Mouse (Mus musculus) granulocyte monocyte progenitor cell, adult 5-6 weeks (primary cell): ENCODE measurements at regions not wholly inside any gene's neighbourhood (a gene's known extent, or its start where the extent isn't known, plus 50 kb on each side); places are given as distances from the start of the nearest gene placed in this dataset.

Experiments
- ATAC-seq: replicated peaks from 2 replicates; pipeline ENCODE4 v1.8.0; 2016; ENCODE audit warnings: mild to moderate bottlenecking, moderate TSS enrichment, inconsistent platforms; ENCODE audit not compliant: poor library complexity, severe bottlenecking

DNA sequence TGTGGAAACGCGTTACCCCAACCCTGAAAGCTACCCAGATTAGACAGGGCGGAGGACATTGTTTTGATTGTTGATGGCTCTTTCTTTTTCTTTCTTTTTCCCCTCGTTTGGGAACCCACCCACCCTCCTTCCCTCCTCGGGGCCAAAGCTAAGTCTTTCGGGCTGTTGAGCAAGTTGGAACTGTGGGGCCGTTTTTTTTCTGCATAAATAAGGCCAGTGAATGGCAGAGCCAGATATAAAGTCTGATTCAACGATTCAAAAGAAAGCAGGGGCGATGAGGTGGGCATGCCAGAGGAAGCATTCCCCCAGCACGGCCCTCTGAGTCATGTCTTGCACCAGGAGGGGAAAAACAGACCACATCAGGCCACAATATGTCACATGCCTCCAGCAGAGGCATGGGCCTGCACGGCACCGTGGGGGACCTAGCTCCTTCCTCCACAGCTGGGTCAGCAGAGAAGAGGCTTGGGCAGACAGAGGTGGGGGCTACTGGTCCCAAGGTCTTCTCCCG is 80.2 kb upstream of the Zmiz1 start:
- peak; percentile 78 for ATAC-seq

DNA sequence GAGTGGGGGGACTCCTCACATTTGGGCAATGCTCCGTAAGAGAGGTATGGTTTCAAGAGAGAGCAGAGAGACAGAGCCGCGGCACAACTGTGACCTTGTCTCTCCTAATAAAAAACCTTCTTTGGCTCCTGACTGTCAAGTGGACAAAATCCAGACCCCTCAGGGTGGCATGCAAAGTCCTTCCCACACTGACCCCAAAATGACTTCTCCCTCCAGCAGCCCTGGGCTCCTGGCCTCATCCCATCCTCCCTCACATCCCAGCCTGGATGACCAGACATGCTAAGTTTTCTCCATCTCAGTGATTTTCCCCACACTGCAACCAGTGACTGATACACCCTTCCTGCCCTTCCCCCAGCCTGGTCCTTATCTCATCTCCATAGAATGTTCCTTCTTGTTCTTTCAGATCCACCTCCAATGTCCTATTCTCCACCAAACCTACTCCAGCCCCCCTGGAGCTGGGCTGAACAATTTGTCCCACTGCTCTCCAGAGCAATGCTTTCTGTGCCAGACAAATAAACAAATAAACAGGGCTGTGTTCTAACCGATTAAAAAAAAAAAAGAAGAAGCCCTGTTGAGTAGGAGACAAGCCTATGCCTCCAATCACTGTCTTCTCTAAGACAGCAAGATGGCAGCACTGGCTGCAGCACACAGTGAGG is 75.7 kb upstream of the Zmiz1 start:
- ATAC-seq: no peak

- ATAC-seq: no peak
Measured at GRCm38 (mm10) chr14:25385644-25386043, 73.3 kb upstream of the Zmiz1 start.

- ATAC-seq: no peak
Measured at GRCm38 (mm10) chr14:25387780-25388179, 71.2 kb upstream of the Zmiz1 start.

DNA sequence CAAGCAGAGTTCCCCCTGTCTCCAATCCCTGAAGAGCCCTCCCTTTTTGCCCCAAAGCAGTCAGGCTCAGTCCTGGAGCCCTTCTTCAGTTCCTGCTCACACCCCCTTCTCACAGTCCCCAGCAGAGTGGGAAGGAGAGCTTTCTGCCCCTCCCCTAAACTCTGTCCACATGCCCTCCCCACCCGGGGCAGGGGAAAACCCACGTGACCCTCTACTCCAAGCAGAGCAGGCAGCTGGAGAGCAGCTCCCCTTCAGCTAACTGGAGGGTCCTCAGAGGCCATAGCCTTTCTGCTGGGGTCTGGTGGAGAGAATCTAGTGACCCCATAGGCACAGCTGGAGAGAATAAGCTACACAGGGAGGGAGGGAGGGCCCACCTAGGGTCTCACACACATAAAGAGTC is 69.7 kb upstream of the Zmiz1 start:
- ATAC-seq: peak; percentile 21

GRCm38 (mm10) chr14:25392412-25392811 is 66.6 kb upstream of the Zmiz1 start:
- ATAC-seq: 0 out of 2 replicates have a peak, but pooled peaks have one; percentile 21

DNA sequence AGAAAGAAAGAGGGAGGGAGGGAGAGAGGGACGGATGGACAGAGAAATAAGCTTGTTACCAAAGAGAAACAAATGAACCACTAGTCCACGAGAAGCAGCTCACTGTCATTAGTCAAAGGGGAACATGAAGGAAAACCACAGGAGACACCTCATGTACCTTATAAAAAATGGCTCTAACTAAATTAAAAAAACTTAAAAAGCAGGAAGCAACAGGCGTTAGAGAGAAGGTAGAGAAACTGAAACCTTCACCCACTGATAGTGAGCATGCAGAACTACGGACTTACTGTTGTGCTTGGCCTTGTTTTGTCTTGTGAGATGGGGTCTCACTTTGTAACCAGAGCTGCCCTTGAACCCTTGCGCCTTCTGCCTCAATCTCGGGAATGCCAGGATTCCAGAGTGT is 66.0 kb upstream of the Zmiz1 start:
- peak; percentile 34 for ATAC-seq

GRCm38 (mm10) chr14:25394931-25395330 is 64.1 kb upstream of the Zmiz1 start:
- ATAC-seq: no peak

DNA sequence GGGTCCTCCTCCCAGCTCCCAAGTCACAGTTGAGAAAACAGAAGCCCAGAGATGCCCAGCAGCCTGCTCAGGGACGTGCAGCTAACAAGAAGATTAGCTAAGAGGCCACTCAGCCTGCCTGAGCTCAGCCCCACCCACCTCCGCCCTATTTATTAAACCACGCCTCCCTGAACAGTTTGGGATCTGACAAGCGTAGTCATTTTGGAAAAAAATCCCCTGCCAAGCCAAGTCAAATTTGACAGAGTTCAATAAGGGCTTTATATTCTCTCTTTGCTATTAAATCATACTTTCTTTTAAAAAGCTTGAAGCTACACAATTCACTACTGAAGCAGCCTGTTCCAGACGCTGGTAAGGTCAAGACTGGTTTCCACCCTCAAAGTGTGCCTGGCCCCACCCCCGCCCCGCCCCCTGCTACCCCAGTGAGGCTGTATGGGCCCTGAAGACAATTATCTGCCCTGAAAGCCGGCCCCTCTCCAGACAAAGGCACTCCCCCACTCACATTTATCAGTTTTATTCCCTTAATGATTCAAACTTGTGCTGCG is 61.9 kb upstream of the Zmiz1 start:
- peak; percentile 49 for ATAC-seq

DNA sequence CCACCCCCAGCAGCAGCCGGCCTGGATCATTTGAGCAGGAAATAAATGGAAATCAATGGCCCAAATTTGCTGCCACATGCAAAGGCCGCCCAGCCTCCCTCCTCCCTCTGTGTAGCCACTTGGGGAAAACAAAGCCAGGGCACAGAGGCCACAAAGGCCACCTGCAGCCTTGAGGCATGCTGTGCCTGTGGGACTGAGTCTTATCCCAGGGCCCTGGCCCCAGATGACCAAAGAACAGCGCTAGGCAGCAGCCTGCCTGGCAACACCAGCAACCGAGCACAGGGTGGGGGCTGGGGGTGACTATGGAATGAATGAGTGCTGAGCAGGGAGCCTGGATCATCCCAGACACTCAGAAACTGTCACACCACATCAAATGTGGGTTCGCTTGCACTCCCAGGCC is 61.2 kb upstream of the Zmiz1 start:
- ATAC-seq: no peak

- ATAC-seq: no peak
Measured at GRCm38 (mm10) chr14:25398745-25399144, 60.2 kb upstream of the Zmiz1 start.

DNA sequence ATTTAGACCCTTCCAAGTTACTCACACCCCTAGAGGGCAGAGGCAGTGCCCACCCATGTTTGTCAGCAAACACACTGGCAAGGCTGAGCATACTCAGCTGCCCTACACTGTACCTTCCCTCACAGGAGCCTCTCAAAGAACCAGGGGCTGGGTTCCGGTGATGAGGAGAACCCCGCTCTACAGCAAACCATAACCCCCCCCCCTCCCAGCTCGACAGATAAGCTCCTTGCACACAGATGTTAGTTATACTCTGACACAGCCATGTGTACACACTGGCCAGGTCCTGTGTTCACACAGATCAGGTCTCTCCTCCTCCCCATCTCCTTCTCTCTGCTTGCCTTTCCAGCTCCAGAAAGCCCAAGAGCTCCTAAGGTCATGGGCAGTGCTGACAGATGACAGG is 59.7 kb upstream of the Zmiz1 start:
- no peak for ATAC-seq

DNA sequence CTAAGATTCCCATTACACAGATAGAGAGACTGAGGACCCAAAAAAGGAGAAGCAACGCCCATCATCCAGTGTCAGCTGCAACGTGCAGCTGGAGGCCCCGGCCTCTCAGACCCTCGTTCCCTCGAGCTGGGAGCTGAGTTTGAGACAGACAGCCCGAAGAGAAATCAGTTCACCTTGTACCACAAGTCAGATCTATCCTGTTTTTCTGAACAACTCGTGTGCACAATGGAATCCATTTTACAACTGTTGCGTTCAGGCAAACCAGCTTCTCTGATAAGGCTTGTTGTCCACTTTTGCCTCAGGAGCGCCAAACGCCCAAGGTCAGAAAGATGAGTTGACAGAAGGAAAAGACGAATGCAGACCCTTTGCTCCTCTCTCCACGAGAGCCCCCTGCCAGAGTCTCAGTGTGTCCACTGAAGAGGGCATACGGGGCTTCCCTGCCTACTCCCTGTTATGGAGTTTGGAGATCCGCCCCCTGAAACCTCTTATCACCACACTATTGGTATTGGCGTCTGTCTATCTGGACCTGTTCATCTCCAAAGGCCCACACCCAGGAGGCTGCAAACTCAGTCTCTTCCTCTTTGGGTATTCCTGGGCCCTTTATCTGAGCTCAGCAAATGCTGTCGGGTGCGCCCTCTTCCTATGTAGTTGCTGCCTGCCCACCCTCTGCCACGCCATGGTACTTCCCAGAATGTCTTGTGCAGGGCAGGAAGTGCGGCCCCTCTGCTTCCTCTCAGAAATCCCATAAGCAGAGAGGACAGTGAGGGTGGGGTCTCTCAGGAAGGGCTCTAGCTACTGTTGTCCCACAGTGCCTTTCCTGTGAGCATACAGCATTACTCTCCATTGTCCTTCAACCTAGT is 57.7 kb upstream of the Zmiz1 start:
- peak; percentile 50 for ATAC-seq

DNA sequence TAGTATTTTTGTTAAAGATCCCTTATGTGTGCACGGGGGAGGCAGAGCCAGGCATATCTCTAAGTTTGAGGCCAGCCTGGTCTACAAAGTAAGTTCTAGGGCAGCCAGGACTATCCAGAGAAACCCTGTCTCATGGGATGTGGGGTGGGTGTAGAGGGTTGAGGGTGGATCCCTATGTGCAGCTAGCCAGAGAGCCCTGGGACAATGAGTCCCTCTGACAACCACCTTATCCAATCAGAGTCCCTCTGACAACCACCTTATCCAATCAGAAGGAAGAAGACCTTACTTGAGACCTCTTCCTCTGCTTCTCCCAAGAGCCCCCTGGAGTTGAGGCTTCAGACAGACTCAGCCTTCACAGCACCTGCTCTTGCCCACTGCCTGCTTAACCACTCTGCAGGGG is 56.6 kb upstream of the Zmiz1 start:
- ATAC-seq: 0 out of 2 replicates have a peak, but pooled peaks have one; percentile 16

- ATAC-seq: no peak
Measured at GRCm38 (mm10) chr14:25405191-25405590, 53.8 kb upstream of the Zmiz1 start.

DNA sequence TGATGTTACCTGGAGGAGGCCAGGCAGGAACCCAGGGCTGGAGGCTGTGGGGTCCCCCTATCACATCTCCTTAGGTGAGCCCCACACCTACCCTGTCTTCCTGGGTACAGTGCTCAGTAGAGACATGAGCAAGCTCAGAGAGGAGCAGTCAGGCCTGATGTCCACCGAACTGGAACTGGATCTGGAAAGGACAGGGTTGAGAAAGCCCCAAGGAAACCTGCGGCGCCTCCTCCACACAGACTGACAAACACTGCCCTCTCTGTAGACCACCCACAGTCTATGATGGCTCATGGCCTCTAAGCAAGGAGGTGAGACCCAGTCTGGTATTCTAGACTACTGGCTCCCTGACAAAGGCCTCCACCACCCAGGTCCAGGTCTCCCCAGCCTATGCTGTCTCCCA is 52.9 kb upstream of the Zmiz1 start:
- ATAC-seq: no peak

DNA sequence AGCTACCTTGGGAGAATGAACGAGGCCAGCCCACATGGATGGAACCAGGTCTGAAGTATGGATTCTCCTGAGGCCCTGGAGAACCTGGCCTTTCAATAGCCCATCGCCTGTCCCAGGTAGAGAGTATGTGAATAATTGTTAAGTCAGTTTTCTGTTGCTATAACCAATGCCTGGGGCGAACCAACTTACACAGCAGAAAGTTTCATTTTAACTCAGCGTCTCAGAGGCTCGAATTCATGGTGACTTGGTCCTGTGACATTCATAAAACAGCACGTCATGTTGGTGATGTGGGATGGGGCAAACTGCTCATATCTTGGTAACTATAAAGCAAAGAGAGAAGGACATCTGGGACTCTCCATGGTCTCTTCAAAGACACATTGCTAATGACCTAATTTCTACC is 52.4 kb upstream of the Zmiz1 start:
- no peak for ATAC-seq

GRCm38 (mm10) chr14:25407111-25407510 is 51.9 kb upstream of the Zmiz1 start:
- no peak for ATAC-seq
